Mouse (Mus musculus) lung, adult 2 months (tissue): ENCODE data around the gene Adamts12.

Source experiments
- CTCF ChIP-seq: fragments of 200-500 bp; IDR thresholded peaks from 2 replicates; pipeline ENCODE4 v1.5.1; 2011; ENCODE audit warnings: mild to moderate bottlenecking, low read length, control low read depth; ENCODE audit not compliant: insufficient read depth
- POLR2A ChIP-seq: fragments of 200-500 bp; IDR thresholded peaks from 2 replicates; pipeline ENCODE4 v1.6.1; 2011; ENCODE audit warnings: low read depth, mild to moderate bottlenecking, control low read depth, low read length, borderline replicate concordance; ENCODE audit errors: extremely low read depth

- no peak for TF ChIP-seq CTCF
- no peak for TF ChIP-seq POLR2A
Measured at GRCm38 (mm10) chr15:11116303-11116702, 51.7 kb downstream of the Adamts12 start.
